Mouse (Mus musculus): ENCODE results near the gene Nol8. TPM values are rescaled to one million over a fixed set of nuclear protein-coding genes. Genes with fewer than 3 reads are reported as not detected.
A peak's percentile ranks its signal among the peaks of the same experiment; 100 is the strongest.

Nol8 gene
- 0.87 and 1.4 TPM in 2 replicates for polyA plus RNA-seq (2012; rRNA removed)

DNA sequence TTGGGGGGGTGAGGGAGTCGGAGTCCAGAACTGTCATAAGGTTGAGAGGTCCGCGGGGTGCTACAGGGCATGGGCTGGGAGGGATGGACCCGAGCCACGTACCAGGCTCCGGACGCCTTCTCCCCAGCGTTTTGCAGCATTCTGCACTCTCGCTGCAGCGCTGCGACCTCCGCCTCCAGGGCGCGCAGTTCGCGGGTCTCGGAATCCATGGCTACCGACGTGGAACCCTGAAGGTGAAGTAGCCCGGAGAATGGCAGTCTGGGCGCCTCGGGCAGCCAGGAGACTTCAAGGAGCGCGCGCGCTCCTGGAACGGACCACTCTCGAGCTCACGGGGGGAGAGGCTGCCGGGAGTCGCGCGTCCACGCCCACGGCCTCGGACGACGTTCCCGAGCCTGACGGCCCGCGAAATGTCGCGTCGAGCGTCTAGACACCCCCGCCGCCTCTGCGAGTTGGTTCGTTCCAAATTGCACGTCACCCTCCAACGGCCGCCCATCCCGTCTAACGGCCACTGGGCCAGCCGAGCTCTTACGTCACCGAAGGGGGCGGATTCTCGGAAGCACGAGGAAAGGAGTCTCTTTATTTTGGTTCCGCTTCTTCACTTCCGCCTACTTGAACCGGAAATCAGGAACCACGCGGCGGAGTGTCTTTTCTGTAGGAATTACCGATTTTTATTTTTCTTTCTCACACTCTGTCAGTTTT is at the start of gene Nol8, which contains the start of gene Cenpp:
Nol8 (plus strand) TSS at position 598 of the 699 bp plus-strand sequence.
Cenpp (minus strand) TSS at position 305 of the 699 bp plus-strand sequence.
- TF ChIP-seq POLR2A (IDR thresholded peaks at IDR 0.05; ENCODE audit: low read depth, low read length) (no peak), CTCF (IDR thresholded peaks at IDR 0.05; ENCODE audit: extremely low read depth, insufficient read depth, insufficient read length, insufficient replicate concordance) (no peak)
- Histone ChIP-seq H3K4me3 (ENCODE audit: extremely low read depth, insufficient read depth, insufficient read length) (peak within 1 kb of the TSS; percentile 91), H3K27ac (ENCODE audit: insufficient read depth, low read length) (peak within 1 kb of the TSS; percentile 44), H3K36me3 (ENCODE audit: control insufficient read depth, insufficient read depth, low read length) (peaks cover 5% of the 10 kb centered on the region), H3K27me3 (ENCODE audit: control insufficient read depth, insufficient read depth, low read length) (no peaks in the 10 kb centered on the region), H3K4me1 (ENCODE audit: control insufficient read depth, insufficient read depth, insufficient read length) (no peaks in the 10 kb centered on the region)
- WGBS: under 1% methylated on average over 68 of the region's 68 CpGs
- peak; percentile 98 to 100 for DNase-seq (ENCODE audit: low read depth in 1 of 2, low spot score in 2 of 2)

- Histone ChIP-seq H3K4me1 (ENCODE audit: control insufficient read depth, insufficient read depth, insufficient read length) (no peaks in the 10 kb centered on the region), H3K36me3 (ENCODE audit: control insufficient read depth, insufficient read depth, low read length) (no peaks in the 10 kb centered on the region), H3K27ac (ENCODE audit: insufficient read depth, low read length) (no peak overlapping the region), H3K4me3 (ENCODE audit: extremely low read depth, insufficient read depth, insufficient read length) (no peak overlapping the region), H3K27me3 (ENCODE audit: control insufficient read depth, insufficient read depth, low read length) (no peaks in the 10 kb centered on the region)
- no peak for DNase-seq (ENCODE audit: low read depth in 1 of 2, low spot score in 2 of 2)
- TF ChIP-seq POLR2A (IDR thresholded peaks at IDR 0.05; ENCODE audit: low read depth, low read length): no peak
- TF ChIP-seq CTCF (IDR thresholded peaks at IDR 0.05; ENCODE audit: extremely low read depth, insufficient read depth, insufficient read length, insufficient replicate concordance): no peak
Measured at GRCm38 (mm10) chr13:49603603-49604002, 49.3 kb upstream of the Nol8 start.

GRCm38 (mm10) chr13:49607714-49608113 is 45.2 kb upstream of the Nol8 start, which contains the start of gene Ogn:
Gene Ogn (plus strand): TSS chr13:49608046.
- H3K27me3 ChIP-seq (ENCODE audit: control insufficient read depth, insufficient read depth, low read length): no peaks in the 10 kb centered on the region
- WGBS: 91% methylated on average over 4 of the region's 4 CpGs
- no peaks in the 10 kb centered on the region for H3K4me1 ChIP-seq (ENCODE audit: control insufficient read depth, insufficient read depth, insufficient read length)
- H3K4me3 ChIP-seq (ENCODE audit: extremely low read depth, insufficient read depth, insufficient read length): no peak within 1 kb of the TSS
- TF ChIP-seq POLR2A (IDR thresholded peaks at IDR 0.05; ENCODE audit: low read depth, low read length) (no peak), CTCF (IDR thresholded peaks at IDR 0.05; ENCODE audit: extremely low read depth, insufficient read depth, insufficient read length, insufficient replicate concordance) (no peak)
- H3K27ac ChIP-seq (ENCODE audit: insufficient read depth, low read length): no peak within 1 kb of the TSS
- no peak for DNase-seq (ENCODE audit: low read depth in 1 of 2, low spot score in 2 of 2)
- no peaks in the 10 kb centered on the region for H3K36me3 ChIP-seq (ENCODE audit: control insufficient read depth, insufficient read depth, low read length)

GRCm38 (mm10) chr13:49608589-49609322 is 44.1 kb upstream of the Nol8 start:
- Histone ChIP-seq H3K4me1 (ENCODE audit: control insufficient read depth, insufficient read depth, insufficient read length) (no peaks in the 10 kb centered on the region), H3K27ac (ENCODE audit: insufficient read depth, low read length) (no peak overlapping the region), H3K36me3 (ENCODE audit: control insufficient read depth, insufficient read depth, low read length) (no peaks in the 10 kb centered on the region), H3K27me3 (ENCODE audit: control insufficient read depth, insufficient read depth, low read length) (no peaks in the 10 kb centered on the region), H3K4me3 (ENCODE audit: extremely low read depth, insufficient read depth, insufficient read length) (no peak overlapping the region)
- 89% methylated on average over 4 of the region's 4 CpGs for WGBS
- no peak for DNase-seq (ENCODE audit: low read depth in 1 of 2, low spot score in 2 of 2)
- no peak for TF ChIP-seq POLR2A (IDR thresholded peaks at IDR 0.05; ENCODE audit: low read depth, low read length)
- no peak for TF ChIP-seq CTCF (IDR thresholded peaks at IDR 0.05; ENCODE audit: extremely low read depth, insufficient read depth, insufficient read length, insufficient replicate concordance)

DNA sequence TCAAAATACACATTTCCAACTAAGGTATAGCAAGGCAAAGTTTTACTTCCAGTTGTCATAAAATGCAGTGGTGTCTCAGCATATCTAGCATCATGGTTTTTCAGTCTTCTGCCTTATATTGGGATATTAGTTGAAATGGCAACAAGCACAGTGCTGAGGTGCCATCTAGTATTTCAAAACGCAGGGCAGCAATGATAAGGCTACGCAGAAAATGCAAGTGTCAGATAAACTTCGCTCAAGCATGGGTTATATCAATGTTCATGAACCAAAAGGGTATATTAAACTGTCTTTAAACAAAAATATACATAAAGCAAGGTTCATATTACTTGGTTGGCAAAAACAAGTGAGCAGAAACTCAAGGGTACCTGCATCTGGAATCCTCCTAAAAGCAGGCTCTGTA is 35.9 kb upstream of the Nol8 start:
- no peak for DNase-seq (ENCODE audit: low read depth in 1 of 2, low spot score in 2 of 2)
- Histone ChIP-seq H3K27me3 (ENCODE audit: control insufficient read depth, insufficient read depth, low read length) (no peaks in the 10 kb centered on the region), H3K4me3 (ENCODE audit: extremely low read depth, insufficient read depth, insufficient read length) (no peak overlapping the region), H3K36me3 (ENCODE audit: control insufficient read depth, insufficient read depth, low read length) (no peaks in the 10 kb centered on the region), H3K4me1 (ENCODE audit: control insufficient read depth, insufficient read depth, insufficient read length) (no peaks in the 10 kb centered on the region), H3K27ac (ENCODE audit: insufficient read depth, low read length) (no peak overlapping the region)
- no peak for TF ChIP-seq POLR2A (IDR thresholded peaks at IDR 0.05; ENCODE audit: low read depth, low read length)
- no peak for TF ChIP-seq CTCF (IDR thresholded peaks at IDR 0.05; ENCODE audit: extremely low read depth, insufficient read depth, insufficient read length, insufficient replicate concordance)
- WGBS: 86% methylated on average over 3 of the region's 3 CpGs

DNA sequence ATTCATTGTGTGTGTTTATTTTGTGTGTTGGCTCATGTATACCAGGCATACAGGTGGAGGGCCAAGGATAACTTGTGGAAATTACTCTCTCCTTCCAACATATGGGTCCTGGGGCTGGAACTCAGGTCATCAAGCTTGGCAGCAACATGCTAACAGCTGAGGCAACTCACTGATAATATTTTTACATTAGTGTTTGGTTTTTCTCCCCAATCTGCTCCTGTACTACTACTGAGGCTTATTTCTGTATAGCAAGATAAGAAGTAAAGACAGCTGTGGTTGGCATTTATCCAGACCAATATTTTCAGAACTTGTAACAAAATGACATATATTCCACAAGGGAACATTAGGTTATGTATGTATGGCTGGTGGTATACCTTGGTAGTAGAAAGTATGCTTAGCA is 34.5 kb upstream of the Nol8 start:
- no peak overlapping the region for H3K27ac ChIP-seq (ENCODE audit: insufficient read depth, low read length)
- no peaks in the 10 kb centered on the region for H3K4me1 ChIP-seq (ENCODE audit: control insufficient read depth, insufficient read depth, insufficient read length)
- no peaks in the 10 kb centered on the region for H3K27me3 ChIP-seq (ENCODE audit: control insufficient read depth, insufficient read depth, low read length)
- H3K36me3 ChIP-seq (ENCODE audit: control insufficient read depth, insufficient read depth, low read length): no peaks in the 10 kb centered on the region
- TF ChIP-seq POLR2A (IDR thresholded peaks at IDR 0.05; ENCODE audit: low read depth, low read length) (no peak), CTCF (IDR thresholded peaks at IDR 0.05; ENCODE audit: extremely low read depth, insufficient read depth, insufficient read length, insufficient replicate concordance) (no peak)
- H3K4me3 ChIP-seq (ENCODE audit: extremely low read depth, insufficient read depth, insufficient read length): no peak overlapping the region
- no peak for DNase-seq (ENCODE audit: low read depth in 1 of 2, low spot score in 2 of 2)

GRCm38 (mm10) chr13:49623216-49623615 is 29.7 kb upstream of the Nol8 start:
- Histone ChIP-seq H3K27me3 (ENCODE audit: control insufficient read depth, insufficient read depth, low read length) (no peaks in the 10 kb centered on the region), H3K27ac (ENCODE audit: insufficient read depth, low read length) (no peak overlapping the region), H3K36me3 (ENCODE audit: control insufficient read depth, insufficient read depth, low read length) (no peaks in the 10 kb centered on the region), H3K4me1 (ENCODE audit: control insufficient read depth, insufficient read depth, insufficient read length) (no peaks in the 10 kb centered on the region), H3K4me3 (ENCODE audit: extremely low read depth, insufficient read depth, insufficient read length) (no peak overlapping the region)
- TF ChIP-seq POLR2A (IDR thresholded peaks at IDR 0.05; ENCODE audit: low read depth, low read length) (no peak), CTCF (IDR thresholded peaks at IDR 0.05; ENCODE audit: extremely low read depth, insufficient read depth, insufficient read length, insufficient replicate concordance) (no peak)
- no peak for DNase-seq (ENCODE audit: low read depth in 1 of 2, low spot score in 2 of 2)
- 84% methylated on average over 1 of the region's 1 CpGs for WGBS
